Mouse (Mus musculus): ENCODE results near the gene Dppa3. TPM values are rescaled to one million over a fixed set of nuclear protein-coding genes. Genes with fewer than 3 reads are reported as not detected.

Dppa3 gene
- total and polyA plus RNA-seq, 3 experiments, result not detected

GRCm38 (mm10) chr6:122663596-122664206 lies 37.5 kb downstream of the Dppa3 start:
- no peaks in the 10 kb centered on the region for H3K4me1 ChIP-seq (ENCODE audit: control insufficient read depth, insufficient read depth, low read length)
- no peaks in the 10 kb centered on the region for H3K36me3 ChIP-seq (ENCODE audit: control insufficient read depth, insufficient read depth, low read length)
- no peak for DNase-seq
- H3K27me3 ChIP-seq (ENCODE audit: control insufficient read depth, insufficient read depth, low read length), result no peaks in the 10 kb centered on the region
- no peak for TF ChIP-seq EP300 (IDR thresholded peaks at IDR 0.05; ENCODE audit: insufficient read depth, low read depth, low read length)
- no peak for TF ChIP-seq CTCF (IDR thresholded peaks at IDR 0.05)
- no peak for TF ChIP-seq POLR2A (IDR thresholded peaks at IDR 0.05; ENCODE audit: insufficient read depth, low read depth, low read length)
- H3K27ac ChIP-seq, result no peak overlapping the region
- 59% methylated on average over 14 of the region's 14 CpGs for WGBS
- intact Hi-C loops (cut with DNase I), result no loop called here
- H3K4me3 ChIP-seq, result no peak overlapping the region
- no peaks in the 10 kb centered on the region for H3K79me2 ChIP-seq (replicated peaks; ENCODE audit: control insufficient read depth, insufficient read depth, low read length)
- H3K9ac ChIP-seq (ENCODE audit: low read depth, low read length), result no peak overlapping the region

DNA sequence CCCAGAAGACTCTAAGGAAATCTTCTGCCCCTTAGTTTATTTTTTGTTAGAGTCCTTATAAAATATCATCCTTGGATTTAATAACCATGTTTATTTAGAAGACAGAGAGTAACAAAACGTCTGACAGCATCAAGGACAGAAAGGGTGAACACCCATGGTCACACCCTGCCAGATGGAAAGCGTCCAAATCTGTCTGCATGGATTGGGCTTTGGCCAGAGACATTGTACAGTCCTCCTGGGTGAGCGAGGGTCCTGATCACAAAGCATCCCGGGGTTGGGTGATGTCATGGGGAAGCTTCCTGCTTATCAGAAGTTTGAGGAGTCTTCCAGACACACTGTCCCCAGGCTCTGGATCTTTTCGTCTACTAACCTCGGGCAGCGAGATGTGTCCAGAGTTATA lies 39.7 kb downstream of the Dppa3 start:
- no peaks in the 10 kb centered on the region for H3K4me1 ChIP-seq (ENCODE audit: control insufficient read depth, insufficient read depth, low read length)
- DNase-seq, result no peak
- no peak overlapping the region for H3K9ac ChIP-seq (ENCODE audit: low read depth, low read length)
- H3K36me3 ChIP-seq (ENCODE audit: control insufficient read depth, insufficient read depth, low read length), result no peaks in the 10 kb centered on the region
- H3K27ac ChIP-seq, result no peak overlapping the region
- H3K4me3 ChIP-seq, result no peak overlapping the region
- intact Hi-C loops (cut with DNase I), result no loop called here
- H3K27me3 ChIP-seq (ENCODE audit: control insufficient read depth, insufficient read depth, low read length), result no peaks in the 10 kb centered on the region
- H3K79me2 ChIP-seq (replicated peaks; ENCODE audit: control insufficient read depth, insufficient read depth, low read length), result no peaks in the 10 kb centered on the region
- TF ChIP-seq CTCF (IDR thresholded peaks at IDR 0.05), result no peak
- TF ChIP-seq EP300 (IDR thresholded peaks at IDR 0.05; ENCODE audit: insufficient read depth, low read depth, low read length), result no peak
- no peak for TF ChIP-seq POLR2A (IDR thresholded peaks at IDR 0.05; ENCODE audit: insufficient read depth, low read depth, low read length)
- WGBS, result 10% methylated on average over 7 of the region's 7 CpGs

- no peak for TF ChIP-seq CTCF (IDR thresholded peaks at IDR 0.05)
- TF ChIP-seq EP300 (IDR thresholded peaks at IDR 0.05; ENCODE audit: insufficient read depth, low read depth, low read length), result no peak
- TF ChIP-seq POLR2A (IDR thresholded peaks at IDR 0.05; ENCODE audit: insufficient read depth, low read depth, low read length), result no peak
- H3K79me2 ChIP-seq (replicated peaks; ENCODE audit: control insufficient read depth, insufficient read depth, low read length), result no peaks in the 10 kb centered on the region
- no peak overlapping the region for H3K9ac ChIP-seq (ENCODE audit: low read depth, low read length)
- H3K4me3 ChIP-seq, result no peak overlapping the region
- H3K4me1 ChIP-seq (ENCODE audit: control insufficient read depth, insufficient read depth, low read length), result no peaks in the 10 kb centered on the region
- intact Hi-C loops (cut with DNase I), result no loop called here
- H3K27ac ChIP-seq, result no peak overlapping the region
- DNase-seq, result no peak
- no peaks in the 10 kb centered on the region for H3K27me3 ChIP-seq (ENCODE audit: control insufficient read depth, insufficient read depth, low read length)
- H3K36me3 ChIP-seq (ENCODE audit: control insufficient read depth, insufficient read depth, low read length), result no peaks in the 10 kb centered on the region
- WGBS, result 81% methylated on average over 5 of the region's 5 CpGs
Measured at GRCm38 (mm10) chr6:122667715-122668114, 41.5 kb downstream of the Dppa3 start.

DNA sequence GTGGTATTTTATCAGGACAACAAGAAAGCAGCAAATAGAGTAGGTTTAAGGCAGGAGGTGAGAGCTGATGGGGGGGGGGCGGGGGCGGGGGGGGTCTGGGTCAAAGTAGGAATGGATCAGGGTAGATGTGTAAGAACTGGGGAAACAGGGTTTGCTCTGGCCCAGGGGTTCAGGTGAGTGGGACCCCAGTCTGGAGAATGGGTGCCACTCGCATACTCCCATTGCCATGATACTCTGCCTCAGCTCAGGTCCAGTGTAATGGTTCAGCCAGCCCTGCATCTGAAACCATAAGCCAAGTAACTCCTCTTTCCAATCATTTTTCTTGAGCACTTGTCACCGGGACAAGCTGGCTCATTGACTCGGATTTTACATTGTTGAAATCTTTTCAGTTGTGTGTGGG lies 42.6 kb downstream of the Dppa3 start:
- Histone ChIP-seq H3K4me1 (ENCODE audit: control insufficient read depth, insufficient read depth, low read length) (no peaks in the 10 kb centered on the region), H3K27ac (no peak overlapping the region), H3K27me3 (ENCODE audit: control insufficient read depth, insufficient read depth, low read length) (no peaks in the 10 kb centered on the region), H3K4me3 (no peak overlapping the region), H3K79me2 (replicated peaks; ENCODE audit: control insufficient read depth, insufficient read depth, low read length) (no peaks in the 10 kb centered on the region), H3K36me3 (ENCODE audit: control insufficient read depth, insufficient read depth, low read length) (no peaks in the 10 kb centered on the region), H3K9ac (ENCODE audit: low read depth, low read length) (no peak overlapping the region)
- intact Hi-C loops (cut with DNase I), result loop anchor here (1.0 kb wide), 1 partner anchor 51 kb away; no protein-coding TSS in a partner anchor
- 72% methylated on average over 5 of the region's 5 CpGs for WGBS
- DNase-seq, result no peak
- no peak for TF ChIP-seq EP300 (IDR thresholded peaks at IDR 0.05; ENCODE audit: insufficient read depth, low read depth, low read length)
- TF ChIP-seq POLR2A (IDR thresholded peaks at IDR 0.05; ENCODE audit: insufficient read depth, low read depth, low read length), result no peak
- no peak for TF ChIP-seq CTCF (IDR thresholded peaks at IDR 0.05)

DNA sequence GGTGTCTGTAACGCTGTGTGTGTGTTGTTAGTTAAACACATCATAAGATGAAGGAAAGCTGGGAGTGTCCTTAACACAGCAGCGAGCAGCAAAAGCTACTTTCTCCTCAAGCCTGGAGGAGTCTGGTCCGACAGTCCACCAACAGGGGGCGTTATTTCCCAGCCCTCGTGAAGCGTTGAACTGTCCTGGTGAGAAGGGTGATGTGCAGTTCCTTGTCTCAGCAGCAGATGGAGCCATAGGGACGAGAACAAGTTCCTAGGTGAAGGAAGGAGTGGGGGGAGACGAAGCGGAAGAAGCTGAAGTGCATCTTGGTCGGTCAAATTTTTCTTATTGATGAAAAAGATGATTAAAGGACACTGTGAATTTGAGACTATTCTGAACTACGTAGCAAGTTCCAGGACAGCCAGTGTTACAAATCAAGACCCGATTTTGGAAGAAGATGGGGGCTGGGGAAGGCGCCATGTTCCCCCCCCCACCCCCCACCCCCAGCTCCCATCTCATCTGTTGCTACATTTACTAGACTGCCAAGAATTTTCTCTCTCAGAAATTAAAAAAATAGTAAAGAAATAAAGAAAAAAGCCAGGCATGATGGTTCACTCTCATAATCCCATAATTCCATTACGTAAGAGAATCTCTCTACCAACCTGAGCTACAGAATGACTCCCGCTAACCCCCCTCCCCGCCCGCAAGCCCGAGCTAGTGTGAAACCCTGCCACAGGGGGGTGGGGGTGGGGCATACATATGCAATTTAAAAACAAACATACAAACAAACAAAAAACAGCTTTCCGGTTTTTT lies 43.4 kb downstream of the Dppa3 start:
- TF ChIP-seq EP300 (IDR thresholded peaks at IDR 0.05; ENCODE audit: insufficient read depth, low read depth, low read length) (peak; percentile 77), CTCF (IDR thresholded peaks at IDR 0.05) (peak; percentile 98), POLR2A (IDR thresholded peaks at IDR 0.05; ENCODE audit: insufficient read depth, low read depth, low read length) (no peak)
- intact Hi-C loops (cut with DNase I), result loop anchor here (1.0 kb wide), 1 partner anchor 51 kb away; no protein-coding TSS in a partner anchor
- Histone ChIP-seq H3K4me1 (ENCODE audit: control insufficient read depth, insufficient read depth, low read length) (no peaks in the 10 kb centered on the region), H3K9ac (ENCODE audit: low read depth, low read length) (no peak overlapping the region), H3K27ac (no peak overlapping the region), H3K79me2 (replicated peaks; ENCODE audit: control insufficient read depth, insufficient read depth, low read length) (no peaks in the 10 kb centered on the region), H3K27me3 (ENCODE audit: control insufficient read depth, insufficient read depth, low read length) (no peaks in the 10 kb centered on the region), H3K4me3 (peak overlapping the region; percentile 22; the same call in 1 of the 2 replicates), H3K36me3 (ENCODE audit: control insufficient read depth, insufficient read depth, low read length) (no peaks in the 10 kb centered on the region)
- peak; percentile 81 to 87 for DNase-seq
- 12% methylated on average over 19 of the region's 19 CpGs for whole genome bisulfite sequencing

DNA sequence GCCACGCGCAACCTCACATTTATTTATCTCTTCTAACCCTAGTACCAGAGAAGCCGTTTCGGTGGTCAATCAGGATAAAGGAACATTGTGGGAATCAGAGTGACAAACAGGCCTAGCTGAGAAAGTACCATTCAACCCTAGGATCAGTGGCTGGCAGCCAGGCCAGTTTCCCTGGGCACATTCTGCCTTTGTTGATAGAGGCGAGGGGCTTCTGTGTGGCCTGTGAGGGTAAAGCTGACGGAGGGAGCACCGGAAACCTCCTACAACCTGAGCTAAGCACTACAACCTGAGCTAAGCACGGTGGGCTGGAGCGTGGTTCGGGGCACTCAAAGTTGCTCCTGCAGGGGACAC lies 44.0 kb downstream of the Dppa3 start:
- Histone ChIP-seq H3K9ac (ENCODE audit: low read depth, low read length) (no peak overlapping the region), H3K27ac (no peak overlapping the region), H3K36me3 (ENCODE audit: control insufficient read depth, insufficient read depth, low read length) (no peaks in the 10 kb centered on the region), H3K4me3 (no peak overlapping the region), H3K79me2 (replicated peaks; ENCODE audit: control insufficient read depth, insufficient read depth, low read length) (no peaks in the 10 kb centered on the region), H3K27me3 (ENCODE audit: control insufficient read depth, insufficient read depth, low read length) (no peaks in the 10 kb centered on the region), H3K4me1 (ENCODE audit: control insufficient read depth, insufficient read depth, low read length) (no peaks in the 10 kb centered on the region)
- intact Hi-C loops (cut with DNase I), result no loop called here
- whole genome bisulfite sequencing, result 49% methylated on average over 10 of the region's 10 CpGs
- DNase-seq, result no peak
- TF ChIP-seq EP300 (IDR thresholded peaks at IDR 0.05; ENCODE audit: insufficient read depth, low read depth, low read length) (no peak), CTCF (IDR thresholded peaks at IDR 0.05) (no peak), POLR2A (IDR thresholded peaks at IDR 0.05; ENCODE audit: insufficient read depth, low read depth, low read length) (no peak)

Data from heart, adult 2 months (tissue).